In the genomic region with DNA sequence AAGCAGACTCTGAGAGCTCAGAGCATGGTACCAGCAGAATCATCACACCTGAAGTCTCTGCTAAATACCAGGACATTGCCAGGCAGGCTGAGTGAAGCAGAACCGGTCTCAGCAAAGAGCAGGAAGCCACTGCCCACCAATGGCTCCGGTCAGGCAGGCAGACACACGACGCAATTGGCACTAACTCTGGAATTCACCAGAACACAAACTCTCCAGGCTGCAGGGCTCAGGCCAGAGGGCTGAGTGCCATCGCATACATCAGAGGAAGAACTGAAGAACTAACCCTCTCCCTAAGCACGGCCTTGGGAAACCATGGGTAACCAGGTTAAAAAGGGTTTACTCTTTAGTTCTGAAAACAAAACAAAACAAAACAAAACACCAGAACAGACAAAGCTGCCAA, we compare ENCODE assay signal across 16 mouse cellular contexts.
DNase-seq lines count a peak whose midpoint lies in the region; ATAC-seq and TF ChIP-seq lines count a peak whose summit lies in the region.
"Had no signal": no experiment of that assay in that cellular context is flagged by ENCODE, and none has a peak within 500 bp of the region (broad histone marks: within the 10 kb centered on the region; RNA-seq: fewer than 3 reads in every experiment).

No protein-coding gene starts in this region.

- TF ChIP-seq EP300 in stomach, postnatal 0 days (optimal IDR thresholded peaks at IDR 0.05) = no peak

- H3K27me3 ChIP-seq in heart, embryonic 12.5 days (replicated peaks) = no peaks in the 10 kb centered on the region
- H3K27me3 ChIP-seq in stomach, postnatal 0 days (ENCODE audit: control insufficient read depth, insufficient read depth, low read length) = no peaks in the 10 kb centered on the region
- H3K27me3 ChIP-seq: forebrain, embryonic 13.5 days; hindbrain, embryonic 13.5 days; kidney, embryonic 15.5 days; limb, embryonic 15.5 days; neural tube, embryonic 15.5 days; stomach, embryonic 15.5 days had no signal

- no peaks in the 10 kb centered on the region for H3K9me3 ChIP-seq in heart, embryonic 12.5 days (replicated peaks)
- H3K9me3 ChIP-seq in stomach, postnatal 0 days (ENCODE audit: control insufficient read depth, low read length) = no peaks in the 10 kb centered on the region
- H3K9me3 ChIP-seq: forebrain, embryonic 13.5 days; hindbrain, embryonic 13.5 days; kidney, embryonic 15.5 days; limb, embryonic 15.5 days; neural tube, embryonic 15.5 days; stomach, embryonic 15.5 days had no signal

- peaks cover 11% of the 10 kb centered on the region for H3K36me3 ChIP-seq in heart, embryonic 12.5 days
- H3K36me3 ChIP-seq in stomach, postnatal 0 days (ENCODE audit: control insufficient read depth, insufficient read depth, low read length) = no peaks in the 10 kb centered on the region
- H3K36me3 ChIP-seq: limb, embryonic 15.5 days; stomach, embryonic 15.5 days had no signal

- no peak overlapping the region for H3K27ac ChIP-seq in heart, embryonic 12.5 days (ENCODE audit: poor library complexity, severe bottlenecking)
- no peak overlapping the region for H3K27ac ChIP-seq in stomach, postnatal 0 days (replicated peaks)
- H3K27ac ChIP-seq: forebrain, embryonic 13.5 days; hindbrain, embryonic 13.5 days; kidney, embryonic 15.5 days; limb, embryonic 15.5 days; neural tube, embryonic 15.5 days; stomach, embryonic 15.5 days had no signal

- H3K4me2 ChIP-seq in heart, embryonic 12.5 days = no peak overlapping the region
- H3K4me2 ChIP-seq in stomach, postnatal 0 days (replicated peaks; ENCODE audit: low read depth) = no peak overlapping the region
- H3K4me2 ChIP-seq: forebrain, embryonic 13.5 days; hindbrain, embryonic 13.5 days; kidney, embryonic 15.5 days; limb, embryonic 15.5 days; neural tube, embryonic 15.5 days; stomach, embryonic 15.5 days had no signal

- peak; percentile 56 for DNase-seq in heart, postnatal 4 days
- peak; percentile 18 for DNase-seq in urinary bladder, postnatal 14 days (ENCODE audit: low spot score)
- DNase-seq in urinary bladder, adult 2 months (ENCODE audit: low spot score) = no peak
- peak; percentile 45 to 62 for DNase-seq in cerebellum, postnatal 14 days
- DNase-seq in thymus, postnatal 14 days = no peak
- DNase-seq in stomach, postnatal 0 days (ENCODE audit: low spot score) = no peak
- no peak for DNase-seq in right cerebral cortex, postnatal 36 days (ENCODE audit: low spot score in 2 of 2)
- DNase-seq: adrenal gland, postnatal 36 days; gastrocnemius, postnatal 10 days had no signal

- no peak for ATAC-seq in heart, embryonic 12.5 days (ENCODE audit: insufficient number of reproducible peaks, low FRiP score)
- ATAC-seq in stomach, postnatal 0 days (ENCODE audit: low FRiP score, low TSS enrichment) = no peak
- ATAC-seq: forebrain, embryonic 13.5 days had no signal

- no peak overlapping the region for H3K9ac ChIP-seq in heart, embryonic 12.5 days
- H3K9ac ChIP-seq in stomach, postnatal 0 days (ENCODE audit: low read length) = no peak overlapping the region
- H3K9ac ChIP-seq: forebrain, embryonic 13.5 days; hindbrain, embryonic 13.5 days; kidney, embryonic 15.5 days; limb, embryonic 15.5 days; neural tube, embryonic 15.5 days; stomach, embryonic 15.5 days had no signal

- no peak overlapping the region for H3K4me3 ChIP-seq in heart, embryonic 12.5 days
- H3K4me3 ChIP-seq in stomach, postnatal 0 days (ENCODE audit: low read depth, low read length) = no peak overlapping the region
- H3K4me3 ChIP-seq: forebrain, embryonic 13.5 days; hindbrain, embryonic 13.5 days; kidney, embryonic 15.5 days; limb, embryonic 15.5 days; neural tube, embryonic 15.5 days; stomach, embryonic 15.5 days had no signal

- no peak for TF ChIP-seq CTCF in stomach, postnatal 0 days (IDR thresholded peaks at IDR 0.05; ENCODE audit: low read depth)

- peaks cover 34% of the 10 kb centered on the region for H3K4me1 ChIP-seq in heart, embryonic 12.5 days (replicated peaks)
- no peaks in the 10 kb centered on the region for H3K4me1 ChIP-seq in stomach, postnatal 0 days (replicated peaks; ENCODE audit: control insufficient read depth, insufficient read depth)
- H3K4me1 ChIP-seq: forebrain, embryonic 13.5 days; hindbrain, embryonic 13.5 days; stomach, embryonic 15.5 days had no signal

- WGBS in heart, embryonic 12.5 days = 68% methylated on average over 6 of the region's 6 CpGs
- WGBS in stomach, postnatal 0 days = 46% methylated on average over 6 of the region's 6 CpGs

Comparison
In these comparisons a context has a peak if more than half of its experiments do, and no peak if none do; other contexts are left out.
1. DNase-seq: peak in heart, postnatal 4 days (single experiment), urinary bladder, postnatal 14 days (single experiment) and cerebellum, postnatal 14 days (2 of 2); none in urinary bladder, adult 2 months (single experiment), thymus, postnatal 14 days (single experiment), stomach, postnatal 0 days (single experiment) and right cerebral cortex, postnatal 36 days (0 of 2).